Mouse (Mus musculus) layer of hippocampus, adult 9-10 months (tissue): ENCODE results near the gene Tacr2.

Source experiments
- DNase-seq: peaks from one replicate; pipeline ENCODE4 v3.0.0; 2022; ENCODE audit warnings: low spot score

Gene Tacr2

GRCm38 (mm10) chr10:62252000-62252488, at the start of gene Tacr2:
TSS of gene Tacr2 (plus strand) at chr10:62252438.
- DNase-seq: no peak

GRCm38 (mm10) chr10:62202574-62202973, 49.7 kb upstream of the Tacr2 start:
- peak; percentile 57 for DNase-seq

- no peak for DNase-seq
These were observed 43.9 kb upstream of the Tacr2 start for GRCm38 (mm10) chr10:62208241-62208896.

GRCm38 (mm10) chr10:62211310-62211709, 40.9 kb upstream of the Tacr2 start:
- DNase-seq: no peak

GRCm38 (mm10) chr10:62215169-62215616, 37.0 kb upstream of the Tacr2 start:
- DNase-seq: no peak

- no peak for DNase-seq
These were observed 36.6 kb upstream of the Tacr2 start for GRCm38 (mm10) chr10:62215633-62216032.

GRCm38 (mm10) chr10:62216595-62216994, 35.6 kb upstream of the Tacr2 start:
- DNase-seq: no peak

GRCm38 (mm10) chr10:62217196-62217595, 35.0 kb upstream of the Tacr2 start:
- no peak for DNase-seq

GRCm38 (mm10) chr10:62218044-62218788, 34.0 kb upstream of the Tacr2 start:
- no peak for DNase-seq

GRCm38 (mm10) chr10:62218789-62219172, 33.5 kb upstream of the Tacr2 start:
- no peak for DNase-seq

- no peak for DNase-seq
These were observed 31.3 kb upstream of the Tacr2 start for GRCm38 (mm10) chr10:62220732-62221514.

GRCm38 (mm10) chr10:62221647-62222046, 30.6 kb upstream of the Tacr2 start:
- DNase-seq: no peak

- DNase-seq: no peak
These were observed 29.5 kb upstream of the Tacr2 start for GRCm38 (mm10) chr10:62222777-62223176.

GRCm38 (mm10) chr10:62224231-62224630, 28.0 kb upstream of the Tacr2 start:
- no peak for DNase-seq

GRCm38 (mm10) chr10:62225839-62226238, 26.4 kb upstream of the Tacr2 start:
- DNase-seq: no peak

- no peak for DNase-seq
These were observed 24.1 kb upstream of the Tacr2 start for GRCm38 (mm10) chr10:62228126-62228525.

- peak; percentile 45 for DNase-seq
These were observed 21.4 kb upstream of the Tacr2 start, which contains the start of gene Tspan15 for GRCm38 (mm10) chr10:62230708-62231394. TSS of gene Tspan15 (minus strand) at chr10:62231251.

- no peak for DNase-seq
These were observed 20.9 kb upstream of the Tacr2 start for GRCm38 (mm10) chr10:62231395-62231732.

- DNase-seq: no peak
These were observed 20.4 kb upstream of the Tacr2 start for GRCm38 (mm10) chr10:62231811-62232210.

GRCm38 (mm10) chr10:62236165-62236564, 16.1 kb upstream of the Tacr2 start:
- no peak for DNase-seq

- no peak for DNase-seq
These were observed 15.0 kb upstream of the Tacr2 start for GRCm38 (mm10) chr10:62237205-62237604.

- no peak for DNase-seq
These were observed 13.6 kb upstream of the Tacr2 start for GRCm38 (mm10) chr10:62238688-62239087.
